Mouse (Mus musculus) heart, embryonic 15.5 days (tissue): ENCODE data around the gene Spsb4. TPM values are rescaled to one million over a fixed set of nuclear protein-coding genes. Genes with fewer than 3 reads are reported as not detected.

Experiments
- ATAC-seq: fragments of 200-750 bp; cut with Nextera tagmentation; replicated peaks from 2 replicates; pipeline ENCODE4 v1.8.0; 2017; ENCODE audit warnings: low read depth, moderate TSS enrichment; ENCODE audit not compliant: insufficient number of reproducible peaks, insufficient read depth, low FRiP score
- H3K27ac ChIP-seq: fragments of 300-500 bp; sonication (generic); 2 replicates; pipeline ENCODE4 v1.5.1; 2015; ENCODE audit warnings: mild to moderate bottlenecking, inconsistent platforms
- H3K27me3 ChIP-seq: fragments of 300-500 bp; sonication (generic); 2 replicates; pipeline ENCODE4 v1.6.1; 2015; ENCODE audit warnings: inconsistent platforms
- H3K36me3 ChIP-seq: fragments of 300-500 bp; sonication (generic); 2 replicates; pipeline ENCODE4 v1.6.1; 2015; ENCODE audit warnings: mild to moderate bottlenecking, inconsistent platforms
- H3K4me1 ChIP-seq: fragments of 300-500 bp; sonication (generic); replicated peaks from 2 replicates; pipeline ENCODE4 v1.6.1; 2015; ENCODE audit warnings: inconsistent platforms
- H3K4me2 ChIP-seq: fragments of 300-500 bp; sonication (generic); 2 replicates; pipeline ENCODE4 v1.6.1; 2015; ENCODE audit warnings: inconsistent platforms, mild to moderate bottlenecking, moderate library complexity
- H3K4me3 ChIP-seq: fragments of 300-500 bp; sonication (generic); 2 replicates; pipeline ENCODE4 v1.5.1; 2015; ENCODE audit warnings: mild to moderate bottlenecking, inconsistent platforms
- H3K9ac ChIP-seq: fragments of 300-500 bp; sonication (generic); 2 replicates; pipeline ENCODE4 v1.6.1; 2015; ENCODE audit warnings: mild to moderate bottlenecking, inconsistent platforms
- H3K9me3 ChIP-seq: fragments of 300-500 bp; sonication (generic); replicated peaks from 2 replicates; pipeline ENCODE4 v1.6.1; 2016; ENCODE audit warnings: inconsistent platforms
- WGBS: fragments of 180-500 bp; shearing (Covaris S2); methylation state at CpG from one replicate; pipeline ENCODE4 v1.1.7; 2015; ENCODE audit warnings: mixed read lengths; 5-methylcytosine and 5-hydroxymethylcytosine counted together
- polyA plus RNA-seq: library from polyadenylated mRNA; unstranded; fragments of >200 nt; fragmentation: Nextera tagmentation; extraction: Ambion mirVana; gene quantifications from 2 replicates; pipeline ENCODE4 v1.2.1, GENCODE M21; 2015

Spsb4 gene
- polyA plus RNA-seq, 1 experiment from 2014 or later = 48.1 TPM

DNA sequence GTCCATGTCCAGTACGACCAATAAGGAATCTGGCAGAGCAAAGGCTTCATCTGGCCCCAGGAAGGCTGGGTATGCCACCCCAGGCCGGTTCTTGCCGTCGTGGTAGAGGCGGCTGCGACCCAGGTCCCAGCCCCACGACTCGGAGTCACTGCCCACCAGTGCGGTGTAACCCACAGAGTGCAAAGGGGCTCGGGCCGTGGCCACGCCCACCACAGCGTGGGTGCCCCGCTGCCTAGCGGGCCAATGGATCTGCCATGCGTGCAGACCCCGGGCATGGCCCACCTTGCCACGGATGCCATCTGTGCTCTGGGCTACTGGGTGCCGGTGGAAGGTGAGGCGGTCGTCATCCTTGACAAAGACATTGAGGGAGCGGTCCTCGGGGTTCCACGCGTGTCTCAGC is 22.9 kb downstream of the Spsb4 start:
- no peak for ATAC-seq
- H3K9ac ChIP-seq = no peak overlapping the region
- peaks cover 6% of the 10 kb centered on the region; the same call in 1 of the 2 replicates for H3K36me3 ChIP-seq
- H3K9me3 ChIP-seq = no peaks in the 10 kb centered on the region
- no peak overlapping the region for H3K4me3 ChIP-seq
- 94% methylated on average over 25 of the region's 25 CpGs for WGBS
- H3K27ac ChIP-seq = no peak overlapping the region
- no peak overlapping the region for H3K4me2 ChIP-seq
- peaks cover 45% of the 10 kb centered on the region for H3K4me1 ChIP-seq
- H3K27me3 ChIP-seq = no peaks in the 10 kb centered on the region

DNA sequence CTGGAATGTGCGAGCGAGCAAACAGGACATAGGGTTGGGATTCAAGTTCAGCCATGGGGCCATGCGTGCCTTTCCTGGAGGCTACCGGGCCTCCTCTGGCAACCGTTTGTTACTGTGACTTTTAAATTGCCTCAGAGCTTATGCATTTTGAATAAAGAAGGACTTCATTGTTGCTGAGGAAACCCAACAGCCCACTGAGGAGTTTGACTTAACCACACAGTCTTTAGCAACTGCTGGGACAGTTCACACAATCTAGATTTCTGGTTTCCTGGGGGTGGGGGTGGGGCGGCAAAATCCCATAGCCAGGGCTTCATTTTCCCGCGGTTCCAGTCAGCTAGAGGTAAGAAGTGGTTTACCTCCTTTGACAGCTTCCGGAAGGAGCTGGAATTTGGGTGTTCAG is 23.9 kb downstream of the Spsb4 start:
- ATAC-seq = no peak
- peaks cover 54% of the 10 kb centered on the region for H3K4me1 ChIP-seq
- no peak overlapping the region for H3K9ac ChIP-seq
- H3K27ac ChIP-seq = no peak overlapping the region
- H3K4me3 ChIP-seq = no peak overlapping the region
- no peaks in the 10 kb centered on the region for H3K9me3 ChIP-seq
- H3K27me3 ChIP-seq = no peaks in the 10 kb centered on the region
- H3K4me2 ChIP-seq = no peak overlapping the region
- 79% methylated on average over 9 of the region's 9 CpGs for WGBS
- H3K36me3 ChIP-seq = peaks cover 6% of the 10 kb centered on the region; the same call in 1 of the 2 replicates

DNA sequence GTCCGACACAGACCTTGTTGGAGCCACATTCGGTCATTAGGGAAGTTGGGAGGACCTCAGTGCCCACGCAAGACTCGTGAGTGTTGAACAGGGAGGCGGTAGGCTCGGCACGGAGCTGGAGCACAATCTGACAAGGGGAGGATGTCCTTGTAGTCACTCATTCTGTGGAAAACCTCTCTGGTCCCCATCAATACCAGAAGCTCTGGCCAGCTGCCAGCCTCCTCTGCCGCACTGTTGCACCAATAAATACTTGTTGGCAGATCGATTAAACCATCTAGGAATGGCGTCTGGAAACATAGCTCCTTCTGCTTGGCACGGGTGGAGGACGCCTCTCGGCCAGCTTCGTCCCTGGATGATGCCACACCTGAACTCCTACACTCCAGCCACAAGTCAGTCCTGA is 27.5 kb downstream of the Spsb4 start:
- Histone ChIP-seq H3K27ac (no peak overlapping the region), H3K27me3 (no peaks in the 10 kb centered on the region), H3K9me3 (no peaks in the 10 kb centered on the region), H3K36me3 (peaks cover 6% of the 10 kb centered on the region; the same call in 1 of the 2 replicates), H3K4me2 (no peak overlapping the region), H3K9ac (no peak overlapping the region), H3K4me3 (no peak overlapping the region), H3K4me1 (peaks cover 85% of the 10 kb centered on the region)
- WGBS = 56% methylated on average over 14 of the region's 14 CpGs
- ATAC-seq = no peak

DNA sequence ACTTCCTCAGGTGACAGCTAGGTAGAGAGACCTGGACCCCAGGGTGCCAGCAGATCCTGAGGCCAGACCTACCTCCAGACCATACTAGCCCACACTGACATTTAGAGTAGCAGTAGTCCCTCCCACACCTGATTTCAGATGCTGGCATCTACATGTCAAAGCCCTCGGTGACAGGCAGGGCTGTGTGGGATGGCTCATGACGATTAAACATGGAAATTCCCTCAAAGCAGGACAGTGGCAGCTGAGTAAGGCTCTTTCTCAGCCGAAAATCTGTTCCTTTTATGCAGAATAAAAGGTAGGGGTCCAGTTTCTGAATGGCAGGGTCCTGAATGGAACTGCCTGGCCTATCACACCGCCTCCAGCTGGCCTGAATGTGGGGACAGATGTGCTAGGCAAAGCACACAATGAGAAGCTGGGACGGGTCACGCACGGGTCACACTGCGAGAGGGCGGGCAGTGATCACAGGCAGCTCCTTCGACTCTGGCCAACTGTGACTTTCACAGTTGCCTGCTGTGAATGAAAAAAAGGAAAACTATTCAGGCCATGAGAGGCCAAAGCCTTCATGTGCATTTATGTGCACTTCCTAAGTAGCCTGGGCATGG is 29.2 kb downstream of the Spsb4 start:
- WGBS = 31% methylated on average over 10 of the region's 10 CpGs
- Histone ChIP-seq H3K27me3 (no peaks in the 10 kb centered on the region), H3K4me3 (no peak overlapping the region), H3K4me2 (no peak overlapping the region), H3K9me3 (no peaks in the 10 kb centered on the region), H3K36me3 (no peaks in the 10 kb centered on the region), H3K27ac (peak overlapping the region; percentile 60), H3K9ac (no peak overlapping the region), H3K4me1 (peaks cover 89% of the 10 kb centered on the region)
- ATAC-seq = no peak

DNA sequence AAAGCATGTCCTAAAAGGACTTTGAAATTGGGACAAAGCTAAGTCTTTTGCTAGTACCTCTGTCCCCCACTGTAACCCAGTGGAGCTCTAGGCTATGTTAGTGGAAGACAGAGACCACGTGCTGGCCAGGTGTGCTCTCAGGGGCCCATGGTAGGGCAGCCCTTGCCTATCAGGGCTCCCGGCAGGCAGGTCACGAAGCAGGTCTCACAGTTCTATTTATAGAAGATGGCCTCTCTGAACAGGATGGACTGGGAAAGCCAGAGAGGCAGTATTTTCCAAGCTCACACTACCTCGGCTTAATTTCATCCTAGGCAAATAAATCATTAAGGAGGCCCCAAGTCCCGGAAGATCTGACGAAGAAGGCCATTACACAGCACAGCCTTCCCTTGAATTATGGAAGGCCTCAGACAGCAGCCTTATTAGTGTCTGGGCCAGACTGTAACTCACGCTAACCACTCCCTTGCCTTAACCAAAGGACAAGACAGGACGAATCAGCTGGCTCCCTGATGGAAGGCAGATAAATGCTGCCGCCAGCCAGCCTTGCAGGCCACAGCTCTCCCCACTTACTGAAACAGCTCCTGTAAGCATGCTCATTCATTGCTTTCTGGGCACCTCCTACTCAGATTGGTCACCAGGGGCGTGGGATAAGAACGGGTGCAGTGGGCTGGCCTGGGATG is 31.7 kb downstream of the Spsb4 start:
- H3K9me3 ChIP-seq = no peaks in the 10 kb centered on the region
- H3K4me3 ChIP-seq = no peak overlapping the region
- peak overlapping the region; percentile 8; the same call in 1 of the 2 replicates for H3K4me2 ChIP-seq
- H3K27me3 ChIP-seq = no peaks in the 10 kb centered on the region
- peak; percentile 45 for ATAC-seq
- peaks cover 88% of the 10 kb centered on the region for H3K4me1 ChIP-seq
- H3K27ac ChIP-seq = peak overlapping the region; percentile 73
- WGBS = 31% methylated on average over 11 of the region's 11 CpGs
- H3K9ac ChIP-seq = no peak overlapping the region
- no peaks in the 10 kb centered on the region for H3K36me3 ChIP-seq

DNA sequence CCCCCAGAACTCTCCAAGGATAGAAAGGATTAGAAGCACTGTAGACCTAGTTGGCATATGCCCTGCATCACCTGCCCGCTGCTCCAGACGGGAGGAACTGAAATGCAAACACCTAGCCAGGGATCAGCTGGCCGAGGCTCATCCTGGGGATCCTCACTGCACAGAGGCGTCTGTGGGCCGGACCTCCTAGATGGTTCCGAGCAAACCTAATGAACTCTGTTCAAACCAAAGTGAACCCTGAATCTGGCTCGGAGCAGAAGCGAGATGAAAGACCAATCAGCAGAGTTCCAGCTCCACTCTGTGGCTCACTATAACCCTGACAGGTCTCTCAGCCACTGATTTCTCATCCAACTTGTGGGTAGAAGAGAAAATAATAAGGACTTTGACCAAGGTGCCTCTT is 34.6 kb downstream of the Spsb4 start:
- H3K4me1 ChIP-seq = peaks cover 89% of the 10 kb centered on the region
- H3K4me3 ChIP-seq = no peak overlapping the region
- ATAC-seq = no peak
- H3K27ac ChIP-seq = no peak overlapping the region
- 88% methylated on average over 8 of the region's 8 CpGs for WGBS
- H3K4me2 ChIP-seq = no peak overlapping the region
- no peaks in the 10 kb centered on the region for H3K36me3 ChIP-seq
- no peaks in the 10 kb centered on the region for H3K27me3 ChIP-seq
- H3K9ac ChIP-seq = no peak overlapping the region
- H3K9me3 ChIP-seq = no peaks in the 10 kb centered on the region

DNA sequence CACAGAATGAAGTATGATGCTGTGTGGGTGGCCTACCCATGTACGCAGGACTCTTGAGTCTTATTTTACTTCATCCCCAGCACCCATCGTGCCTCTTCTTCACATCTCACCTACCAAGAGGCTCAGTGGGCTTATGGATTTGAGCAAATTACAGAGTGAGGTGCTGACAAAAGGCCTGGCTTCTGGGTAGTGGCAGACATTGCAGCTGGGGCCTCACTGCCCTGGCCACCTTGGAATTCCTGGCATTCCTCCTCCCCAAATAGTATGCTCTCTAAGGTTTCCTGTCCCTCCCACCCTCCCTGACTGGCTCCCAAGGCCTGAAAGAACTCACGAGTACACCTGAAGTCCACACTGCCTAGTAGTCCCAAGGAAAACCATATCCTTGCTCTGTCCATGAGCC is 35.7 kb downstream of the Spsb4 start:
- Histone ChIP-seq H3K4me2 (no peak overlapping the region), H3K4me3 (no peak overlapping the region), H3K27ac (peak overlapping the region; percentile 50), H3K27me3 (no peaks in the 10 kb centered on the region), H3K4me1 (peaks cover 93% of the 10 kb centered on the region), H3K9ac (no peak overlapping the region), H3K9me3 (no peaks in the 10 kb centered on the region), H3K36me3 (no peaks in the 10 kb centered on the region)
- ATAC-seq = no peak
- 31% methylated on average over 3 of the region's 3 CpGs for WGBS

DNA sequence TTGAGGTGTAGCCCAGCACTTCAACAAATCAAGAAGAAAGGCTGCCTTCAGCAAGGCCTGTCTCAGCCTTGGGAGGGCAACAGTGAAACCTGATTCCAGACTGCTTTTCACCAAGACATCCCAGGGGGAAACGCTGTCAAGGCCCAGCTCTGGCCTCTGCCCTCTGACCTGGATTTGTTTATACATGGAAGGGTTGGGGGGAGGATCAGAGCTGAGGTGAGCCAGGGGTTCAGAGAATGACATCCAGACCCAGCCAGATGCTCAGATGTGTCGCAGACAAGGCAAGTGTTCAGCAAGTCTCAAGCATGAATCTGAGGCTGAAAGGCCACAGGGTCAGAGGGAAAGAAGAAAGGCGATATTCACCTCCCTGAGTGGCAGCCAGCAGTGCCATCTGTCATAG is 36.3 kb downstream of the Spsb4 start:
- no peak overlapping the region for H3K4me2 ChIP-seq
- no peak for ATAC-seq
- peak overlapping the region; percentile 50; the same call in 1 of the 2 replicates for H3K27ac ChIP-seq
- no peaks in the 10 kb centered on the region for H3K36me3 ChIP-seq
- H3K9ac ChIP-seq = no peak overlapping the region
- H3K9me3 ChIP-seq = no peaks in the 10 kb centered on the region
- no peaks in the 10 kb centered on the region for H3K27me3 ChIP-seq
- peaks cover 93% of the 10 kb centered on the region for H3K4me1 ChIP-seq
- 37% methylated on average over 3 of the region's 3 CpGs for whole genome bisulfite sequencing
- no peak overlapping the region for H3K4me3 ChIP-seq

DNA sequence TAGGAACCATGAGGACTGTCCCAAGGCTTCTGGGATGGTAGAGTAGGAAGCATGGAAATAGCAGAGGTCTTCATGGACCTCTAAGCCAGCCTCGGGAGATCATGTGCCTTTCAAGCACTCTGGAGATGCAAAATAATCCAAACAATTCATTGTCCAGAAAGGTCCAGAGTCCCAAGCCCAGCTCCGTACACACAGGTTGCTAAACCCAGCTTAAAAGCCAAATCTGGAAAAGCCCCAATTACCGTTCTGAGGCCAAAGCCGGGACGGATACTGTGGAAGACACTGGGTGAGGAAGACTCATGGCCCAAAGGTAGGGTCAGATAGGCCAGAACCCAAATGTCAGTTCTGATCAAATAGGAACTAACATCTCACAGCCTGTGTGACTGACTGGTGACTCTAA is 36.8 kb downstream of the Spsb4 start:
- no peaks in the 10 kb centered on the region for H3K9me3 ChIP-seq
- 80% methylated on average over 5 of the region's 5 CpGs for WGBS
- no peak for ATAC-seq
- H3K9ac ChIP-seq = no peak overlapping the region
- peaks cover 93% of the 10 kb centered on the region for H3K4me1 ChIP-seq
- H3K36me3 ChIP-seq = no peaks in the 10 kb centered on the region
- no peak overlapping the region for H3K4me2 ChIP-seq
- H3K4me3 ChIP-seq = no peak overlapping the region
- no peak overlapping the region for H3K27ac ChIP-seq
- no peaks in the 10 kb centered on the region for H3K27me3 ChIP-seq

DNA sequence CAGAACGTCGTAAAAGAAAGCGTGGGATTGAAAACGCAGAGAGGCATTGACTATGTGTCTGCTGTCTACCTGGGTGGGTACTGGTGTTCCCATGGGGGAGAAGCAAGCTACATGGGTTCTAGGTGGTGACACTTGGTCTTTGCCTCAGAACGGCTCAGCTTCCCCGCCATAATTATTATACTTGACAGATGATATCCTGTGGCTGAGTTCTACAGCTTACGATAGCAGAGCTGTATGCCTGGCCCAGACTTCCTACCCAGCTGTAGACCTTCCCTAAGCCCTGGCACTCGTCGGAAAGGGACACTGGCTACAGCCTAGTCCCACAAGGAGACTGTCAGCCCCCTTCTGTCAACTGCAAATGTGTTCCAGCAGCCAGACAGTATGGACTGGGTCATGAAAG is 37.5 kb downstream of the Spsb4 start:
- no peaks in the 10 kb centered on the region for H3K27me3 ChIP-seq
- no peak overlapping the region for H3K4me3 ChIP-seq
- H3K4me1 ChIP-seq = peaks cover 91% of the 10 kb centered on the region
- no peak overlapping the region for H3K9ac ChIP-seq
- 51% methylated on average over 9 of the region's 9 CpGs for whole genome bisulfite sequencing
- no peak overlapping the region for H3K4me2 ChIP-seq
- H3K36me3 ChIP-seq = no peaks in the 10 kb centered on the region
- H3K27ac ChIP-seq = no peak overlapping the region
- no peak for ATAC-seq
- H3K9me3 ChIP-seq = no peaks in the 10 kb centered on the region

DNA sequence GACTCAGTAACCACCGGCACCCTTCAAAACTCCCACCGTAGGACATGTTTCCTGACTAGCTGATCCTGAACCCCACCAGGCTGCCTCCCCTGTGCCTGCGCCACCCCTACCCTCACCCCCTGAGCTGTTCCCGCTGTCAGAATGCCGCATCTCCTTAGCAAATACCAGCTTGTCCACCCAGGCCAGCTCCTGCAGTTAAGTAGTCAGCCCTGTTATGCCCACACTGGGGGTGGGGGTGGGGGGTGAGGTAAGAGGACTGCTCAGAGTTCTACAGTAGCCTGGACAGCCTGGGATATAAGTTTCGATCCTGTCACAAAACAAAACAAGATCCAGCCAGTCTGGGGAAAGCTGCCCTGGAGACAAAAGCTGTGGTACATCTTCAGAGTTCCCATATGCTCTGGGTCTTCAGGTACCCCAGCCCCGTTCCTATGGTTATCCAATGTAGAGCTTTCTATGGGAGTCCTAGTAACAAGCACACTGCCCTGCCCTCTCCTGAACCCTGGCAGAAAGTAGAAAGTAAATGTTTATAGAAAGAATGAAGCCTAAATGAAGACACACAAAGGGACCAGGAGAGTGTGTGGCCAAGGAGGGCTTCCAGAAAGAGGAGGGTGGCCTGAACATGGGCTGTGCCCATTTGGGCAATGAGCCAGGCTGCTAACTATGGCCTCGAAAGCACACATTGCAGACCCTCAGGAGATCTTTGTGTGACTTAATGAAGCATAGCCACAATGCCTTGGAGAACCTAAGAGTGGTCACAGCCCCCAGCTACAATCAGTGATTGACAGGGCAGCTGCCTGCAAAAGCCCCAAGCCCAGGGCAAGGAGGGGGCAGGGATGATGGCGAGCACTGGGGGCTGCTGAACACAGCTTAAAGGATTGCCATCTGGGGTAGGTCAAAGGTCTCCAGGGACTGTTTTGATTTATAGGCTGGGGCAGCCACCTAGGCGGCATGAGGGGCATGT is 38.3 kb downstream of the Spsb4 start:
- no peak overlapping the region for H3K9ac ChIP-seq

More for the DNA sequence above, 38.3 kb downstream of the Spsb4 start:
- no peaks in the 10 kb centered on the region for H3K9me3 ChIP-seq
- no peak for ATAC-seq
- H3K27me3 ChIP-seq = no peaks in the 10 kb centered on the region
- H3K4me1 ChIP-seq = peaks cover 89% of the 10 kb centered on the region
- H3K27ac ChIP-seq = 0 out of 2 replicates have a peak overlapping the region, but pooled peaks have one; percentile 17
- no peak overlapping the region for H3K4me2 ChIP-seq
- WGBS = 48% methylated on average over 10 of the region's 10 CpGs
- no peaks in the 10 kb centered on the region for H3K36me3 ChIP-seq
- H3K4me3 ChIP-seq = no peak overlapping the region
